Mouse (Mus musculus) spleen, embryonic (tissue): Measurements from ENCODE around the gene Ccdc102a.

Experiments
- CTCF ChIA-PET: fragments of 350-600 bp; sonication (Branson Sonifier 250); formaldehyde crosslinking; loops from one replicate; lab custom pipeline; 2022; lab: Charles Lee

Ccdc102a gene

DNA sequence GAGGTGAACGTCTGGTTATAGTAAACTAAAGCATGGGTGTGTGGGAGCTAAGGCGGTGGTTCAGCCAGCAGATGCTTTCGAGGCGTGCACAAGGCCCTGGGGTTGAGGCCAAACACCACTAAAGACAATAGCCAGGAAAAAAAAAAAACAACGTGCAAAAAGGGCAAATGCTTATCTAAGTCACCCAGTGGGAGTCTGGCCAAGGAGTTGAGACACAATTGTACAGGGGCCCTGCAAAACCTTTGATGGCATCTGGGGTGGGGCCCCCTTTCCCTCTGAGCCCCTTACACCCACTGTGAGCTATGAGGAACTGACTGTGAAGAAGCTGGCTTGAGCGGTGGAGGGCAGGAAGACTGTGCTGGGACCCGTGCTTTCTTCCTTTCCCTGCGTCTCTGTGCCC, 4.7 kb upstream of the Ccdc102a start:
- CTCF ChIA-PET, result interaction anchor here (0.5 kb wide), 1 partner anchor 15 kb away, joined by 4 read pairs; no protein-coding TSS in a partner anchor

GRCm38 (mm10) chr8:94922176-94922575, 4.3 kb upstream of the Ccdc102a start:
- CTCF ChIA-PET, result interaction anchor here (0.5 kb wide), 1 partner anchor 15 kb away, joined by 4 read pairs; no protein-coding TSS in a partner anchor

- CTCF ChIA-PET, result no interaction called here
Observed at GRCm38 (mm10) chr8:94919256-94919655, 1.4 kb upstream of the Ccdc102a start.

DNA sequence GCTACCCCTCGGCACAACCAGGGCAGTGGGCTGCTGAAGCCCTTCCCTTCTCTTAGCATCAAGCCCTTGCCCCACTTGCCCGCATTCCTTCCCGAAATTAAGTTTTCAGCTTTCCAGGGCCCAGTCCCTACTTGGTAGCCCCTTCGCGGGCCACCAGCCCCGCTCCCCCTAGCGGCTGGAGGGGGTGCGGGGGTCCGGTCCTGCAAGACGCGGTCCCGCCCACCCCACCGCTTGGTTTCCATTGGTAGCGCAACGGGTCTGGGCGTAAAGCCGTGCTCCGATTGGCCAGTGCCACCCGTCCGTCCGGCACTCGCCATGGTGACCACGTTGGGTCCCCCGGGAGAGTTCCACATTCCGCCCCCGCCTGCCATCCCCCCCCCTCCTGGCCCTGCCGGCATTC, 546 bp downstream of the Ccdc102a start:
- CTCF ChIA-PET, result interaction anchor here (0.6 kb wide), 1 partner anchor 213 kb away, joined by 3 read pairs; no protein-coding TSS in a partner anchor

DNA sequence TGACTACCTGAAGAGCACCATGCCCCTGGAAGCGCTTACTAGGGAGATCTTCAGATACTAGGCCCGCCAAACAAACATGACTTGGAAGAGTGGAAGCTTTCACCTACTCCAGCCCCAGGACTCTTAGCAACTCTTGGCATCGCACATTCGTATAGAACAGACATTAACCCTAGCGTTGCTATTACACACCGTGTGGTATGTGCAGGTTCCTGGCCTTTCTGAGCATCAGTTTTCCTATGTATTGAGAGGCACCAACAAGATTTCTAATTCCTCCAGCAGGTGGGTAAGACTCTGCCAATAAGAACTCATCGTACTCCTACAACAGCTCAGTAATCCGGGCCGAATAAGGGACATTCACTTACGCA, 956 bp downstream of the Ccdc102a start:
- CTCF ChIA-PET, result interaction anchor here (0.6 kb wide), 1 partner anchor 213 kb away, joined by 3 read pairs; no protein-coding TSS in a partner anchor

DNA sequence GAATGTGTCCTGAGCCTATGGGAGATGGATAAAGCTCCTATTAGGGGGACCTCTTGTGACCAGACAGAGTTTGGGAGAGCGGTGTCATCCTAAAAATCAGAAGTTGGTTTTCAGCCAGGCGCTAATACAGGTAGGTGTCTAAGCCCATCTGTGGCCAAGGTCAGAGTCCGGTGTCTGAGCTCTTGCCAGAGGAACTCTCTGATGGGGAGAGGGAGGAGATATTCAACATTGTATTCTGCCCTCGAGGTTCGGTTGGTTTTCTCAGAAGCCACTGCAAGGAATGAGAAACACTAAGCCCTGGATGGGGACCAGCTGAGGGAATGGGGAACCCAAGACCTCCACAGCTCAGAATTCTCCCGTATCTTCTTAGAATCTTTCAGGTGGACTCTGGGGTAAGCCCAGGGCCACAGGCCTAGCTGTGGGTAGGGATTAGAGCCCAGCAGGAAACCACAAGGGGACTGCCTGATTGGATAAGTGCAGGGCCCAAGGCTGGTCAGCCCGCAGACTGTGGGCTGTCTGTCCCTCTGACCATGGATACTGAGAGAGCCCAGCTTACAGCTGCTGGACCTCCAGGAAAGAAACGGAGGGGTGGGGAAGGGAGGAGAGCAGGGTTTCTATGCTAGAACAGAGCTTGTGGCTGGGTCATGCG, 1.5 kb downstream of the Ccdc102a start:
- CTCF ChIA-PET, result no interaction called here

- CTCF ChIA-PET, result no interaction called here
Observed at GRCm38 (mm10) chr8:94914701-94915101, 3.2 kb downstream of the Ccdc102a start.

GRCm38 (mm10) chr8:94914256-94914655, 3.6 kb downstream of the Ccdc102a start:
- CTCF ChIA-PET, result no interaction called here

DNA sequence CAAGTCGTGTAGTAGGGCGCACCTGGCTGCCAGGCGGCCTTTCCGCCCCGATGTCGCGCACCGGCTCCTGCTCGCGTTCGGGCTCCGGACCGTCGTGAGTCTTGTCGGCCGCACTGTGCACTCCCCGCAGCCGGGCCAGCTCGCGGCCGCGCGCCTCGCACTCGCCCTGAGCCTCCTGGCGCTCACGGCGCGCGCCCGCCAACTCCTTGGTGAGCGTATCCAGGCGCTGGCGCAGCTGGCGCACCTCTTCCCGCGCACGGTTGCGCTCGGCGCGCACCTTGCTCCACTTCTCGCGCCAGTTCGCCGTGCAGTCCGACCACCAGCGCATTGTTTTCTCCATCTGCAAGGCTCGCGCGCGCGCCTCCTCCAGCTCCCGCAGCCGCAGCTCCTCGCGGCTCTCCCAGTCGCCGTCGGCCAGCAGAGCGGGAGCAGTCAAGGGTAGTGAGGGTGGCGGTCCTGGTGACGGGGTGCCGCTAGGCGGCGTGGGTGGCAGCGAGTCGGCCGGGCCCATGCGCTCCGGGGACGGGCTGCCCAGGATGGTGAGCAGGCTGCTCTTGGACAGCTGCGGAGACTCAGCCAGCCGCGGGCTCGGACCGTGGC, 4.7 kb downstream of the Ccdc102a start:
- CTCF ChIA-PET, result interaction anchor here (1.7 kb wide), 1 partner anchor 38 kb away, joined by 4 read pairs; the partner anchor contains the start of gene Dok4

GRCm38 (mm10) chr8:94908847-94909246, 9.1 kb downstream of the Ccdc102a start:
- CTCF ChIA-PET, result no interaction called here

GRCm38 (mm10) chr8:94907591-94908300, 10.2 kb downstream of the Ccdc102a start:
- CTCF ChIA-PET, result interaction anchor here (0.7 to 1.3 kb wide), 2 partner anchors 14 to 93 kb away, joined by 3 to 4 read pairs; no protein-coding TSS in a partner anchor

- CTCF ChIA-PET, result no interaction called here
Observed at GRCm38 (mm10) chr8:94904450-94905175, 13.3 kb downstream of the Ccdc102a start.

DNA sequence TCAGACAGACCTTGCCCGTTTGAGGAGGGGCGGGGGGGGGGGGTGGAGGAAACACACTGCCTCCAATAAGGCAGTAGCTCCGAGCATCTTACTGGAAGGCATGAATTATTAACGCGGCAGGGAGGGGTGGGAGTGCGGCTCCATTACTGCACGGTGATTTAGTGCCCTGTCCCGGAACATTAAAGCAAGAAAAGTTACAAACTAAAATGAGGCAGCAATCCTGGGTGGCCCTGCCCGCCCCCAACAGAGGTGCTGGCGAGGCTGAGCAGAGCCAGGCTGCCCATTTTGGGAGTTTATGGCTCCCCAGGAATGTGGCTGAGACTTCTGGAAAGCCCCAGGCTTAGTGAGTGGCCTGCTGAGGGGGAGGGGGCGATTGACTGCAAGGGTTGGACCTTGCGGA, 14.2 kb downstream of the Ccdc102a start:
- CTCF ChIA-PET, result interaction anchor here (0.6 kb wide), 1 partner anchor 29 kb away, joined by 3 read pairs; no protein-coding TSS in a partner anchor

DNA sequence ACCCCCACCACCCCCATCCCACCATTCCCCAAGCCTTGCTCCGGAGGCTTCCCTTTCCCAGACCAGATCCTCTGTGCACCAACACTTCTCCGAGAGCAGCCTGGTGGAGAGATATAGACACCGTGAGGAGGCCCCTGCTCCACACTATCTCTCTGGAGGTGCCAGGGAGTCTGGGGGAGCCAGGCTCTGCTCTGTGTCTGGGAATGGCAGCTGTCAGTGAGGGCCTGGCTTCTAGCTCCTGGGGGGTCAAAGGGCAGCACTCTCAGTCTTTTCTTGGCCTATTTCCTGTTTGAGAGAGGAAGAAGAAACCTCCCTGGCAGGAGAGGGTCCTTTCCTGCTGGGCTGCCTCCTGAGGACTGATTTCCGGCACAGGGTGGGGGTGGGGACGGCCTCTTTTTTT, 16.9 kb downstream of the Ccdc102a start:
- CTCF ChIA-PET, result no interaction called here

DNA sequence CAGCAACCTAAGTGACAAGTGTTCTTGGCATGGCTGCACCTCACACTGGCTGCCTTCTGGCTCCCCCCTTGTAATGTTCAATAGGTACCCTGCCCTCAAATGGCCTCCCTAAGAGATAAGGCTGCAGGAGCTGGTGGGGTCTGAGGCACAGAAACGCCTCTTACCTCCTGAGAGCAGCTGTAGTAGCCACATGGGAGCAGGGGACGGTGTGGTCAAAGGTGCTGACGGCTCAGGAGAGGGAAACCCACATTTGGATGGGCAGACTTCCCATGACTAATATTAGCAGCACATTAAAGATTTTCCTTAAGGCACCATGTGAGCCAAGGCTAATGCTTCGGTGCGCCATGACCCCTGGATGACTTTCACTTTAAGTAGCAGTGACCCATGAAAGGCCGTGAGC, 17.3 kb downstream of the Ccdc102a start:
- CTCF ChIA-PET, result interaction anchor here (0.6 kb wide), 1 partner anchor 43 kb away, joined by 4 read pairs; no protein-coding TSS in a partner anchor

GRCm38 (mm10) chr8:94899262-94899661, 18.6 kb downstream of the Ccdc102a start:
- CTCF ChIA-PET, result no interaction called here

DNA sequence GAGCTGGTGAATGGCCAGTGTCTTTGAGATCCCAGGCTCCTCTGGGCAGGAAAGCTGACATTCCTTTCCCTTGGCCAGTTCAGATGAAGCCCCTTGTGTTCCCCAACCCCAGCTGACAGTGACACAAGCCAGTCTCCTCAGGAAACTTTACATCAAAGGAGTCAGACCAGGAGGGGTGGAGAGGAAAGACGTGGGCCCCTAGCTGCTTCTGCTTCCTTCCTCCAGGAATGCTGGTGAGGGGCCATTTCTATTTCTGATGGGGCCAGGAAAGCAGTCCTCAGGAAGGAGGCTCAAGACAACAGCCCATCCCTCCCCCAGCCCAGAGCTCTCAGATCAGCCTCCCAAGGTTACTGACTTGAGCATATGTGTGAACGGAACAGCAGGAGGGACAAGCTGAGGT, 25.0 kb downstream of the Ccdc102a start:
- CTCF ChIA-PET, result no interaction called here

- CTCF ChIA-PET, result no interaction called here
Observed at GRCm38 (mm10) chr8:94888383-94889036, 29.4 kb downstream of the Ccdc102a start.

DNA sequence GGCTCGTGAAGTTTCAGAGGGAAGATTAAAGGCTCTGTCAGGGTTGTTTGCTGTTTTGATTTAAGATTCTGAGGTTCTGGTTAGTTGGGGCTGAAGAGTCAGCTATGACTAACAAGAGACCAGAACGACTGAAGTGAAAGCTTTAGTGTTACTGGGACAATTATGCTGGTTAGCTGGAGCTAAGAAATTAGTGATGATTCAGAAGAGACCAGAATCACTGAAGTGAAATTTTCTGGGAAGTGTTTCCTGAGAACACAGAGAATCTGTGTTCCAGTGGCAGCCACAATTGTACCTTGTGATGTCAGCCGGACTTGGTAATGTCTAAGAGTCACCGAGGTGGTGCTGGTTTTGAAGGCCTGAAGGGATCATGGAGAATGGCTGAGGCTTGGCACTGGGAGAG, 37.2 kb downstream of the Ccdc102a start:
- CTCF ChIA-PET, result no interaction called here

DNA sequence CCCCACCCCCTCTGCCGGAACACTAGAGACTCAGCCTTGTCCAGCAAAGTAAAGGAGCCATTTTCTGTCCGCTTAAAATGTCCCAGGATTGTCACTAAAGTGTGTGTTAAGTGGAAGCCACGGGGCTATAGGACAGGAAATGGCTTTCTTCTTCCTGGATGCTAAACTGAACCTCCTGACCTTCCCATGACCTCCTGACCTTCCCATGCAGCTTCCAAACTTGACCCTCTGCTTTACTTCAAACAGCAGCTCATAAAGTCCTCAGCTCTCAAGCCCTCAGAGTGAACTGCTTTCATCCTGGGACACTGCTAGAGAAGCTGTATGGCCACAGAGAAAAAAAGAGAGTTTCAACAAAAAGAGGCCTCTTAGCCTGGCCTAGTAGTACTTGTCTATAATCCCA, 41.1 kb downstream of the Ccdc102a start:
- CTCF ChIA-PET, result interaction anchor here (0.6 to 0.7 kb wide), 3 partner anchors 24 to 933 kb away, joined by 3 to 18 read pairs (median 11); no protein-coding TSS in a partner anchor

- CTCF ChIA-PET, result interaction anchor here (1.7 kb wide), 1 partner anchor 36 kb away, joined by 4 read pairs; no protein-coding TSS in a partner anchor
Observed at GRCm38 (mm10) chr8:94876197-94876730, 41.6 kb downstream of the Ccdc102a start, which contains the start of gene Dok4. TSS of gene Dok4 (minus strand) at chr8:94876330.
